Mouse (Mus musculus) spleen, adult 2 months (tissue): ENCODE data around the gene Unc119.

Source experiments
- CTCF ChIP-seq: fragments of 200-500 bp; IDR thresholded peaks from 2 replicates; pipeline ENCODE4 v1.5.1; 2011; ENCODE audit warnings: mild to moderate bottlenecking, inconsistent platforms; ENCODE audit not compliant: insufficient read depth, insufficient read length, insufficient replicate concordance; ENCODE audit errors: extremely low read depth
- POLR2A ChIP-seq: fragments of 200-500 bp; IDR thresholded peaks from 2 replicates; pipeline ENCODE4 v1.6.1; 2011; ENCODE audit warnings: low read depth, low read length, inconsistent platforms

DNA sequence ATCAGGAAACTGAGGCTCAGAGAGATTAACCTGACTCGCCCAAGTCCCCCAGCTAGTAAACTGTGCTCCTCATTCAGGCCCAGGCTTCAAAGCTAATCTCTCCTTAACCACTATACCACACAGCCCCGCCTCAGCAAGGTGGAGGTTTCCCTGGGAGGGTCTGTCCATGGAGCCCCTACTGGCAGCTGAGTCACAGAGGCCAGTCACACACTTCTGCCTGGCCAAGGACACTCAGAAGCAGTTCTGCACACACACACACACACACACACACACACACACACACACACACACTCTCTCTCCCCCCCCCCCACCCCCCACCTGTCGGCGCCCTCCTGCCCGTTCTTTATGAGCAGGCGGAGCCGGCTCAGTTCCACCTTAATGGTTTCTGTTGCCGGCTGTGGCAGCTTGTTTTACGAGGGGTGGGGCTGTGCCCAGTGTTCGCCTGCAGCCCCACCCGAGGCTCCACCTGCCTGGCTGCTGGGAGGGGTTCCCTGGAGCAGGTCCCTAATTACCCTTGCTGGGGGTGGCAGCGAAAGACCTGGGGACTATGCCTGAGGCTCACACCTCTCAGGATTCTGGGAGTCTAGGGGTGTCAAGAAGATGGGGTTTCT, 34.4 kb downstream of the Unc119 start:
- no peak for TF ChIP-seq CTCF
- no peak for TF ChIP-seq POLR2A
